Mouse (Mus musculus) lung, postnatal 0 days (tissue): ENCODE measurements at regions not wholly inside any gene's neighbourhood (a gene's known extent, or its start where the extent isn't known, plus 50 kb on each side); places are given as distances from the start of the nearest gene placed in this dataset.

Experiments
- CTCF ChIP-seq: IDR thresholded peaks from 2 replicates; pipeline ENCODE4 v1.5.1; 2016; ENCODE audit warnings: antibody characterized with exemption, mild to moderate bottlenecking
- EP300 ChIP-seq: IDR thresholded peaks from 2 replicates; pipeline ENCODE4 v1.6.1; 2016; ENCODE audit warnings: antibody characterized with exemption, mild to moderate bottlenecking, control low read depth

- TF ChIP-seq CTCF, result no peak
- no peak for TF ChIP-seq EP300
Measured at GRCm38 (mm10) chr3:157714023-157714422, 147.3 kb downstream of the Ptger3 start.
